Mouse (Mus musculus): Measurements from ENCODE around the gene Pdzd7. TPM values are rescaled to one million over a fixed set of nuclear protein-coding genes. Genes with fewer than 3 reads are reported as not detected.

Gene Pdzd7
- total RNA-seq (2021), result under 1 TPM; 0.21 to 0.48 TPM
- long read RNA-seq, experiment 1, partial matches to known transcripts, result 0 of 1 reads
- long read RNA-seq, experiment 1, other reads (novel, unspliced or antisense), result 1 of 1 reads
- long read RNA-seq, experiment 2, result 0 reads

GRCm38 (mm10) chr19:45045651-45046050, at the start of gene Pdzd7:
Gene Pdzd7, minus strand, starts transcription at chr19:45045717.
- no peak for DNase-seq

GRCm38 (mm10) chr19:45081841-45082550, 36.5 kb upstream of the Pdzd7 start:
- peak; percentile 74 for DNase-seq

GRCm38 (mm10) chr19:45081279-45081678, 35.8 kb upstream of the Pdzd7 start:
- DNase-seq, result peak; percentile 87

- no peak for DNase-seq
Observed at GRCm38 (mm10) chr19:45080711-45081110, 35.2 kb upstream of the Pdzd7 start.

- DNase-seq, result peak; percentile 79
Observed at GRCm38 (mm10) chr19:45079769-45080515, 34.4 kb upstream of the Pdzd7 start.

- no peak for DNase-seq
Observed at GRCm38 (mm10) chr19:45078971-45079764, 33.7 kb upstream of the Pdzd7 start.

GRCm38 (mm10) chr19:45077742-45078645, 32.5 kb upstream of the Pdzd7 start:
- no peak for DNase-seq

- DNase-seq, result peak; percentile 78
Observed at GRCm38 (mm10) chr19:45076586-45077510, 31.3 kb upstream of the Pdzd7 start.

GRCm38 (mm10) chr19:45076036-45076575, 30.6 kb upstream of the Pdzd7 start:
- DNase-seq, result no peak

GRCm38 (mm10) chr19:45075323-45076035, 30.0 kb upstream of the Pdzd7 start:
- DNase-seq, result peak; percentile 26

- peak; percentile 97 for DNase-seq
Observed at GRCm38 (mm10) chr19:45074580-45075322, 29.2 kb upstream of the Pdzd7 start, which contains the start of gene Kazald1. Gene Kazald1, plus strand, starts transcription at chr19:45075241.

GRCm38 (mm10) chr19:45073871-45074542, 28.5 kb upstream of the Pdzd7 start:
- DNase-seq, result peak; percentile 92

- DNase-seq, result no peak
Observed at GRCm38 (mm10) chr19:45067758-45068510, 22.4 kb upstream of the Pdzd7 start.

- DNase-seq, result no peak
Observed at GRCm38 (mm10) chr19:45067170-45067569, 21.7 kb upstream of the Pdzd7 start.

- DNase-seq, result no peak
Observed at GRCm38 (mm10) chr19:45065226-45065625, 19.7 kb upstream of the Pdzd7 start.

GRCm38 (mm10) chr19:45063565-45064292, 18.2 kb upstream of the Pdzd7 start:
- DNase-seq, result peak; percentile 75
